Mouse (Mus musculus) frontal cortex, postnatal 36 days (tissue): Measurements from ENCODE around the gene Arhgap35.

Experiments used
- DNase-seq, 2 experiments: peaks; one replicate each; pipeline ENCODE4 v3.0.0; 2022; ENCODE audit warnings: low spot score in 2 of 2

Gene Arhgap35

GRCm38 (mm10) chr7:16604141-16604540, 10.7 kb downstream of the Arhgap35 start:
- no peak for DNase-seq

GRCm38 (mm10) chr7:16601683-16602102, 13.1 kb downstream of the Arhgap35 start:
- no peak for DNase-seq

- no peak for DNase-seq
Observed at GRCm38 (mm10) chr7:16599006-16599405, 15.8 kb downstream of the Arhgap35 start.

GRCm38 (mm10) chr7:16591292-16591691, 23.5 kb downstream of the Arhgap35 start:
- no peak for DNase-seq

GRCm38 (mm10) chr7:16587649-16588048, 27.1 kb downstream of the Arhgap35 start:
- DNase-seq: peak in 1 of 2 experiments; percentile 35

GRCm38 (mm10) chr7:16584384-16584783, 30.4 kb downstream of the Arhgap35 start:
- no peak for DNase-seq

- no peak for DNase-seq
Observed at GRCm38 (mm10) chr7:16583775-16584174, 31.0 kb downstream of the Arhgap35 start.

- no peak for DNase-seq
Observed at GRCm38 (mm10) chr7:16582299-16582698, 32.5 kb downstream of the Arhgap35 start.

- no peak for DNase-seq
Observed at GRCm38 (mm10) chr7:16581276-16582100, 33.3 kb downstream of the Arhgap35 start.

GRCm38 (mm10) chr7:16576719-16577118, 38.1 kb downstream of the Arhgap35 start:
- DNase-seq: no peak

GRCm38 (mm10) chr7:16571191-16571590, 43.6 kb downstream of the Arhgap35 start:
- no peak for DNase-seq

GRCm38 (mm10) chr7:16570737-16571136, 44.1 kb downstream of the Arhgap35 start:
- no peak for DNase-seq

GRCm38 (mm10) chr7:16564491-16564890, 50.3 kb downstream of the Arhgap35 start:
- no peak for DNase-seq

- no peak for DNase-seq
Observed at GRCm38 (mm10) chr7:16557783-16558538, 56.8 kb downstream of the Arhgap35 start.

GRCm38 (mm10) chr7:16557251-16557650, 57.5 kb downstream of the Arhgap35 start:
- DNase-seq: no peak

GRCm38 (mm10) chr7:16554215-16554614, 60.6 kb downstream of the Arhgap35 start:
- no peak for DNase-seq

- no peak for DNase-seq
Observed at GRCm38 (mm10) chr7:16551581-16551980, 63.2 kb downstream of the Arhgap35 start.

GRCm38 (mm10) chr7:16549299-16549698, 65.5 kb downstream of the Arhgap35 start:
- no peak for DNase-seq

- DNase-seq: no peak
Observed at GRCm38 (mm10) chr7:16544770-16545169, 70.0 kb downstream of the Arhgap35 start.

- DNase-seq: no peak
Observed at GRCm38 (mm10) chr7:16537220-16537903, 77.4 kb downstream of the Arhgap35 start.

GRCm38 (mm10) chr7:16525995-16526394, 88.8 kb downstream of the Arhgap35 start:
- no peak for DNase-seq

GRCm38 (mm10) chr7:16525448-16525847, 89.3 kb downstream of the Arhgap35 start:
- no peak for DNase-seq
